Mouse (Mus musculus): ENCODE data around the gene Ap1g2. TPM values are rescaled to one million over a fixed set of nuclear protein-coding genes. Genes with fewer than 3 reads are reported as not detected.

The Ap1g2 gene
- 6.9 and 7.7 TPM in 2 replicates for polyA plus RNA-seq (2015; fragmentation: Nextera tagmentation; extraction: Ambion mirVana)

DNA sequence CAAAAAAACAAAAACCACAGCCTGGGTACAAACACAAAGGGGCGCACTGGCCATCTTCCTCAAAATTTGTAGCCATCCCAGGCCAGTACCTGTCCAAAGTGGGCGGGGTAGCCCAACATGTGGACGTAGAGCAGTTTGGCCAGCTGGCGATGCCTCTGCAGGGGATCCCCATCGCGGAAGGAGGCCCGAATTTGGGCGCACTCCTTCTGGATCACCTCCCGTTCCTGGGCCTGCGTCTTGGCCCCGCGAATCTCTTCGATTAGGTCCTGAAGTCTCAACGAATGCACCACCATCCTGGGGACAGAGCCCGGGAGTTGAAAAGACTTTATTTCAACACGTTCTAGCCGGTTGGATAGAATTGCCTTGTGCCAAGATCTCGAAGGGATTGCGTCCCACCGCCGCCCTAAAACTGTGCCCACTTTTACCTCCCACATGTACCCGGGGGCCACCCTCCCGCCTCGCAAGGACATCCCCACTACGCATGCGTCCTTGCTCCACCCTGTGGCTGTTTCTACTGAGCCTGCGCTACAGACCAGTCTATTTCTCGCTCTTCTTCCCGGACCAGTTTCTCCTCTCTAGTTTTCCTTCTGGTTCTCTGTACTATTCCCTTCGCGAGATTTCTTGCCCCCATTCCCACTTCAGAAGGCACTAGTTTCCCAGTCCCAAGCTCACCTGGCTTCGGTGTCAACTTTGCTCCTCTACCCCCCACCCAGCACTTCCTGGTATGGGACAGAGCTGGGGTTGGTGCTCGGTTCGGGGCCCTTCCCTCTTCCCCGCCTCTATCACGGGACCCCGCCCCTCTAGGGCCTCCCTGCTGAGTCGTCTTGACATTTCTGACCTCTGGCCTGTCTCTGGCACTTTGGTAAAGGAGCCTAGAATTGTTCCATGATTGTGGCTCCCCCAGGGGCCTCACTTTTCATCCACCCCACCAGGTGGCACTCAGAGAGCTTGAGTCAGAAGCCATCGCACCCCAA is at the start of gene Ap1g2:
Gene Ap1g2, minus strand, starts transcription at position 758 of the 974 bp plus-strand sequence.
- H3K27me3 ChIP-seq (replicated peaks; ENCODE audit: control insufficient read depth, insufficient read depth, low read length): no peaks in the 10 kb centered on the region
- H3K9ac ChIP-seq (ENCODE audit: low read depth, low read length): peak within 1 kb of the TSS; percentile 76
- H3K4me1 ChIP-seq (ENCODE audit: control insufficient read depth, insufficient read depth, low read depth, low read length): peaks cover 42% of the 10 kb centered on the region
- peak within 1 kb of the TSS; percentile 99 for H3K4me2 ChIP-seq (ENCODE audit: low read length)
- under 1% methylated on average over 39 of the region's 39 CpGs for WGBS
- peak within 1 kb of the TSS; percentile 60 for H3K27ac ChIP-seq (ENCODE audit: low read depth, low read length)
- ATAC-seq: peak; percentile 74
- H3K9me3 ChIP-seq (ENCODE audit: control insufficient read depth, low read length): no peaks in the 10 kb centered on the region
- H3K4me3 ChIP-seq (ENCODE audit: low read length): peak within 1 kb of the TSS; percentile 48
- H3K36me3 ChIP-seq (ENCODE audit: control insufficient read depth, insufficient read depth, low read length): 0 out of 2 replicates have a peak, but pooled peaks cover 2% of the 10 kb centered on the region

DNA sequence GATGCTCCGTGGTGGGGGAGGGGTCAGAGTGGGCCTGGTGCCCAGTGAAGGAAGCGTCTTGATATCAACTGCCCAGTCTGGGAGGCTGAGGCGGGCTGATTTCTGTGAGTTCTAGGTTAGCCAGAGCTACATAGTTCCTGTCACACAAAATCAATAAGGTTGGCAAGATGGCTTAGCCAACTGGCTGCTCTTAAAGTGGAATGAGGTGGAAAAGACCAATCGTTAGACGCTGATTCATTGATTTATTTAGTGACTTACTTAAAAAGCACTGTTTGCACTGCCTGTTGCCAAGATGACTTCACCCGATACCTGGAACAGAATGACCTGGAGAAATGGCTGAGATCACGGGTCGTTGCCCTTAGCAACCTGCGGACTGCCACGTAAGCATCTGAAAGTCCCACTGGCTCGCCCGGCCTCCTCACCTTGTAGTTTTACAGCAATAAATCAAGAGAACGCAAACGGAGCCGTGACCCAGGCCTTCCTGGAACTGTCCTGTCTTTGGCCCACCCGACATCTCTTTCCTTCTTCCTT is 46.6 kb upstream of the Ap1g2 start:
- ATAC-seq: no peak

DNA sequence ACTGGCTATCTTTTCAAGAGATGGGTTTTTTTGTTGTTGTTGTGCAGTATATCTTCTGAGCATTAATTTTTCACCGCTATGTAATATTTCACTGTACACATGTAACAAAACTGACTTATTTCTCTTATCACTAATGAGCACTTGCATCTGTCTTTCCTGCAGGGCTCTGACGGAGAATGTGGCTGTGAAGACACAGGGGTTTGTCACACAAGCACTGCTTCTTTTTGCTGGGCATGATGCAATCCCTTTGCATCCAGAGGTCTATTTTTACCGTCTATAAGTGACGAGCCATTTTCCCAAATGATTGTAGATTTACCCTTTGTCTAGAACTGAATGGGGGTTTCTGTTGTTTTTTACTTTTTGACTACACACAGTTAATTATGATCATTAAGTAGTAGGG is 45.8 kb upstream of the Ap1g2 start:
- no peak overlapping the region for H3K27ac ChIP-seq (ENCODE audit: low read depth, low read length)
- no peaks in the 10 kb centered on the region for H3K27me3 ChIP-seq (replicated peaks; ENCODE audit: control insufficient read depth, insufficient read depth, low read length)
- WGBS: 87% methylated on average over 4 of the region's 4 CpGs
- no peak overlapping the region for H3K4me3 ChIP-seq (ENCODE audit: low read length)
- no peak for ATAC-seq
- H3K4me2 ChIP-seq (ENCODE audit: low read length): no peak overlapping the region
- H3K9ac ChIP-seq (ENCODE audit: low read depth, low read length): no peak overlapping the region
- no peaks in the 10 kb centered on the region for H3K9me3 ChIP-seq (ENCODE audit: control insufficient read depth, low read length)
- peaks cover 7% of the 10 kb centered on the region for H3K4me1 ChIP-seq (ENCODE audit: control insufficient read depth, insufficient read depth, low read depth, low read length)
- no peaks in the 10 kb centered on the region for H3K36me3 ChIP-seq (ENCODE audit: control insufficient read depth, insufficient read depth, low read length)

More for the DNA sequence above, 46.6 kb upstream of the Ap1g2 start:
- Histone ChIP-seq H3K27me3 (replicated peaks; ENCODE audit: control insufficient read depth, insufficient read depth, low read length) (no peaks in the 10 kb centered on the region), H3K4me1 (ENCODE audit: control insufficient read depth, insufficient read depth, low read depth, low read length) (peaks cover 7% of the 10 kb centered on the region), H3K27ac (ENCODE audit: low read depth, low read length) (no peak overlapping the region), H3K4me2 (ENCODE audit: low read length) (no peak overlapping the region), H3K4me3 (ENCODE audit: low read length) (no peak overlapping the region), H3K9ac (ENCODE audit: low read depth, low read length) (no peak overlapping the region), H3K9me3 (ENCODE audit: control insufficient read depth, low read length) (no peaks in the 10 kb centered on the region), H3K36me3 (ENCODE audit: control insufficient read depth, insufficient read depth, low read length) (no peaks in the 10 kb centered on the region)
- WGBS: 92% methylated on average over 16 of the region's 16 CpGs

DNA sequence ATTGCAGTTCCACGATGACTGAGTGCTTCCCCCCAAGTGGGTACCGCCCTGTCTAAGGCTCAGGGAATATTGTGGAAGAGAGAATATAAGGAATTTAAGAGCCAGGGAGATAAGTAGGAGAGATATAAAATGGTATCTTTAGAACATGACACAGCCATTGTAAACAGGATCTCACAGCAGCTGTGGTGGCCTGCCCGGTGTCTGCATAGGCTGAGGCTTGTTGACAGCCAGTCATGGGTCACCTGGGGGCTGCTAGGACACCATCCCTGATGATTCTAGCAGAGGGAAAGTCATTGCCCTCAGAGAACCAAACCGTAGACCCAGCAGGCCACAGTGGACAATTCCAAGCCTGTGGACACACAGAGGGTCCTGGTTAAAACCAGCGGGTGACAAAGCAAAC is 44.6 kb upstream of the Ap1g2 start:
- no peak overlapping the region for H3K9ac ChIP-seq (ENCODE audit: low read depth, low read length)
- 84% methylated on average over 5 of the region's 5 CpGs for WGBS
- H3K27ac ChIP-seq (ENCODE audit: low read depth, low read length): no peak overlapping the region
- H3K4me1 ChIP-seq (ENCODE audit: control insufficient read depth, insufficient read depth, low read depth, low read length): peaks cover 7% of the 10 kb centered on the region
- no peaks in the 10 kb centered on the region for H3K36me3 ChIP-seq (ENCODE audit: control insufficient read depth, insufficient read depth, low read length)
- H3K27me3 ChIP-seq (replicated peaks; ENCODE audit: control insufficient read depth, insufficient read depth, low read length): no peaks in the 10 kb centered on the region
- ATAC-seq: no peak
- H3K4me2 ChIP-seq (ENCODE audit: low read length): no peak overlapping the region
- H3K4me3 ChIP-seq (ENCODE audit: low read length): no peak overlapping the region
- H3K9me3 ChIP-seq (ENCODE audit: control insufficient read depth, low read length): no peaks in the 10 kb centered on the region

DNA sequence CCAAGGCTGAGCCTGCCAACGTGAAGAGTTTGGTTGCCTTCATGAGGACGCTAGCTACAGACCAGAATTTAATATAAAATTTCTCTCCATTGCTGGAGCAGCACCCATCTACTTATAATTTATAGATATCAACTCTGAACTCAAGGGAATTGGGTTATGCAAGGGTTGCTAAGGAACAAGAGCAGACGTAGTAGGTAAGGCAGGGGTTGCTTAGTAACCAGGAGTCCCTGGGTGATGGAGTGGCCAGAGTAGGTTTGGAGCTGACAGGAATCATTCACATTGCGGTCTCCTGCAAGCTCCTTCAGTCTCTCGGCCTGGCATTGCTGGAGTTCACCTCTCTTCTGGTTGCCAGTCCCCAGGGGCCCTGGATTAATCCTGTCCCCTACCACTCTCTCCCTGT is 42.6 kb upstream of the Ap1g2 start:
- Histone ChIP-seq H3K36me3 (ENCODE audit: control insufficient read depth, insufficient read depth, low read length) (no peaks in the 10 kb centered on the region), H3K27me3 (replicated peaks; ENCODE audit: control insufficient read depth, insufficient read depth, low read length) (no peaks in the 10 kb centered on the region), H3K4me2 (ENCODE audit: low read length) (no peak overlapping the region), H3K9ac (ENCODE audit: low read depth, low read length) (no peak overlapping the region), H3K4me1 (ENCODE audit: control insufficient read depth, insufficient read depth, low read depth, low read length) (peaks cover 7% of the 10 kb centered on the region), H3K9me3 (ENCODE audit: control insufficient read depth, low read length) (no peaks in the 10 kb centered on the region), H3K4me3 (ENCODE audit: low read length) (no peak overlapping the region), H3K27ac (ENCODE audit: low read depth, low read length) (no peak overlapping the region; the same call in 1 of the 2 replicates)
- peak; percentile 82 for ATAC-seq
- 45% methylated on average over 5 of the region's 5 CpGs for WGBS

DNA sequence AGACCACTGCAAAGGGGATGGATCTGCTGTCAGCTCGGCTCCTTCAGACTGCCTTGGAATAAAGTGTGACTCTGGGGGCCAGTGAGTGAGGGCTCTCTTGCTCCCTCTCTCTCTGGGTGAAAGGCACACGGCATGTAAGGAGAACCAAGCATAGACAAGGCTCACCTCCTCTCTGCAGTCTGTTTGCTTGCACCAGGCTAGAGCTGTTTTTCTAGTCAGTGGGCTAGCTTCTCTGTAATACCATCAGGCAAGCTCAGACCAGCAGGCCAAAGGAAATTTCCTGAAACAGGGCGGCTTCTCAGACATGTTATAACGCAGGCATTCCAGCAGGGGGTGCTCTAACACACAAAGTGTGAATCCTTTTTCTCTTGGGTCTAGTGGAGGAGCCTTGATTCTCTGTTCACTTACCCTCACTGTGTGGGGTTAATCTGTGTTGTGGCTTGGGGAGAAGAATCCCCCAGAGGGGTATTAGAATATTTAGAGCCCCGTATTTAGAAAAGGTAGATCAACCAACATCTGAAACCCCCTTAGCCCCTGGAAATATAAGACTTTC is 42.0 kb upstream of the Ap1g2 start:
- WGBS: 31% methylated on average over 5 of the region's 5 CpGs
- peak; percentile 77 for ATAC-seq
- H3K4me2 ChIP-seq (ENCODE audit: low read length): no peak overlapping the region
- no peaks in the 10 kb centered on the region for H3K27me3 ChIP-seq (replicated peaks; ENCODE audit: control insufficient read depth, insufficient read depth, low read length)
- H3K36me3 ChIP-seq (ENCODE audit: control insufficient read depth, insufficient read depth, low read length): no peaks in the 10 kb centered on the region
- H3K4me1 ChIP-seq (ENCODE audit: control insufficient read depth, insufficient read depth, low read depth, low read length): peaks cover 7% of the 10 kb centered on the region
- no peak overlapping the region for H3K27ac ChIP-seq (ENCODE audit: low read depth, low read length)
- H3K9me3 ChIP-seq (ENCODE audit: control insufficient read depth, low read length): no peaks in the 10 kb centered on the region
- H3K4me3 ChIP-seq (ENCODE audit: low read length): no peak overlapping the region
- H3K9ac ChIP-seq (ENCODE audit: low read depth, low read length): peak overlapping the region; percentile 24; the same call in 1 of the 2 replicates

DNA sequence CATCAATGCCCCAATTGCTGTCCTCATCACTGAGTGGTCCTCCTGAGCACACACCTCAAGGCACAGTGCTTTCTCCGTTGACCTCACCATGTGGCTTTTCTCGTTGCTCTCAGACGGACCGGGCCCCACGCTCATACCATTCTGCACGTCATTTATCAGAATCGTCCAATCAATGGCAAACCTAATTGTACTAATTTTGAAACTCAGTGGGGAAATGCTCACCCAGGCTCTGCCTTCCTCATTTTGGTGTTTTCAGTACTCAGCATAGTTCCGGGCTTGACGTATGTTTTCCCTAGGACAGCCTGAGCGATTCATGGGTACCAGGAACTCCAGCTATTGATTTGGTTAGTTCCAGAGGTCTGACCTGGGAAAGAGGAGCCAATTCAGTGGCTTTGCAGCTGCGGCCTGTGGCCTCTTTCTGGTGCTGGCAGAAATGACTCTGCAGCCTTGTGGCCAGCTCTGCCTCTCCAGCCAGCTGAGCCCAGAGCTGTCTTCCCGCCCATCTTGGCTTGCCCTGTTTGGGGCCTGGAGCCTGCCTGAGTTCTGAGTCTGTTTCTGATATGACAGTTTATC is 40.5 kb upstream of the Ap1g2 start:
- 89% methylated on average over 12 of the region's 12 CpGs for WGBS
- Histone ChIP-seq H3K27ac (ENCODE audit: low read depth, low read length) (no peak overlapping the region), H3K4me3 (ENCODE audit: low read length) (no peak overlapping the region)

DNA sequence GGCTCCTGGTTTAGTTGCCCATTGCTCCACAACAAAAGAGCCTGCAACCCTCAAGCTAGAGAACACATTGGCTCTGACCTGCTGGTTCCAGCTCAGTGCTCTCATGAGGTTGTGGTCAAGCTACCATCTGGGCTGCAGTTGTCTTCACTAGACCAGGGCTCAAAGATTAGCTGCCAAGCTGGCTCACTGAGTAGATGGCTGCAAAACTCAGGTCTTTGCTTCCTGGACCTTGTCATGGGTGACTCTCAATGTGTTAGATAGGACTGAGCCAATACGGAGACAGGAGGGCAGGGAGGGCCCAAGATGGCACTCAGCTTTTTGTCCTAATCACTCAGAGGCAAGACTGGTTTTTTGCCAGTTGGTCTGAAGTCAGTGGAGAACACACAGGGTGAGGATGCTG is 39.9 kb upstream of the Ap1g2 start:
- Histone ChIP-seq H3K4me3 (ENCODE audit: low read length) (no peak overlapping the region), H3K9me3 (ENCODE audit: control insufficient read depth, low read length) (no peaks in the 10 kb centered on the region), H3K36me3 (ENCODE audit: control insufficient read depth, insufficient read depth, low read length) (no peaks in the 10 kb centered on the region), H3K4me2 (ENCODE audit: low read length) (no peak overlapping the region), H3K9ac (ENCODE audit: low read depth, low read length) (no peak overlapping the region), H3K27me3 (replicated peaks; ENCODE audit: control insufficient read depth, insufficient read depth, low read length) (no peaks in the 10 kb centered on the region), H3K27ac (ENCODE audit: low read depth, low read length) (no peak overlapping the region), H3K4me1 (ENCODE audit: control insufficient read depth, insufficient read depth, low read depth, low read length) (peaks cover 7% of the 10 kb centered on the region)
- WGBS: 79% methylated on average over 1 of the region's 1 CpGs
- ATAC-seq: no peak

More for the DNA sequence above, 40.5 kb upstream of the Ap1g2 start:
- Histone ChIP-seq H3K27me3 (replicated peaks; ENCODE audit: control insufficient read depth, insufficient read depth, low read length) (no peaks in the 10 kb centered on the region), H3K4me2 (ENCODE audit: low read length) (no peak overlapping the region), H3K9ac (ENCODE audit: low read depth, low read length) (no peak overlapping the region), H3K36me3 (ENCODE audit: control insufficient read depth, insufficient read depth, low read length) (no peaks in the 10 kb centered on the region), H3K4me1 (ENCODE audit: control insufficient read depth, insufficient read depth, low read depth, low read length) (peaks cover 7% of the 10 kb centered on the region), H3K9me3 (ENCODE audit: control insufficient read depth, low read length) (no peaks in the 10 kb centered on the region)
- ATAC-seq: no peak

DNA sequence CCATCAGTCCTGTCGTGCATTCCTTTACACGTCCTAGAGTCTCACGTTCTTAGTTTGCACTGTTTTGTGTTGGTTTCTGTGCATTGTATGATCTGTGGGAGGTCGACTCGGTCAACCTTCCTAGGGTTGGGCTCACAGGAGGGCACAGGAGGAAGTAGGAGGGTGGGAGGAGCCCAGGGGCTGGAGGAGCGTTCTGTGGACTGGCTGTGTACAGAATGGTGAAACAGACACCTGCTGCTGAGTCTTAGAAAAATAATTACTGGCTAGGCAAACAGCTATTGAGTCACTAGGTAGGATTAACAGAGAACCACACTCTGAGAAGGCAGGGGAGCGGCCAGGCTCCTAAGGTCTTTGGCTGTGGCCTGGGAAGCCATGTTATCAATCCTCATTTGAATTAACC is 32.9 kb upstream of the Ap1g2 start:
- no peak overlapping the region for H3K9ac ChIP-seq (ENCODE audit: low read depth, low read length)
- no peak overlapping the region for H3K4me2 ChIP-seq (ENCODE audit: low read length)
- H3K27me3 ChIP-seq (replicated peaks; ENCODE audit: control insufficient read depth, insufficient read depth, low read length): no peaks in the 10 kb centered on the region
- no peak overlapping the region for H3K4me3 ChIP-seq (ENCODE audit: low read length)
- 47% methylated on average over 7 of the region's 7 CpGs for WGBS
- no peak overlapping the region for H3K27ac ChIP-seq (ENCODE audit: low read depth, low read length)
- no peaks in the 10 kb centered on the region for H3K9me3 ChIP-seq (ENCODE audit: control insufficient read depth, low read length)
- H3K4me1 ChIP-seq (ENCODE audit: control insufficient read depth, insufficient read depth, low read depth, low read length): no peaks in the 10 kb centered on the region
- no peak for ATAC-seq
- H3K36me3 ChIP-seq (ENCODE audit: control insufficient read depth, insufficient read depth, low read length): no peaks in the 10 kb centered on the region

Data from hindbrain, embryonic 16.5 days (tissue).